Mouse (Mus musculus): ENCODE measurements around the gene BC005561. TPM values are rescaled to one million over a fixed set of nuclear protein-coding genes. Genes with fewer than 3 reads are reported as not detected.

The BC005561 gene
- total RNA-seq, 2 experiments from 2014 or later = 8.8 to 12.6 TPM

Other genes starting within 250 kb of the BC005561 start
- gene Ibsp, start 209.2 kb upstream of the BC005561 start, total RNA-seq (2021) = not detected
- not detected for gene Mepe, start 183.0 kb upstream of the BC005561 start, total RNA-seq (2021)
- 100 to 1,000 TPM; 126 to 196 TPM for gene Spp1, start 73.2 kb upstream of the BC005561 start, total RNA-seq (2021)
- gene Pkd2, start 48.9 kb upstream of the BC005561 start, total RNA-seq (2021) = 10 to 100 TPM; 43.4 to 44.1 TPM

Data from adrenal gland, postnatal 36 days (tissue).